Mouse (Mus musculus) liver, embryonic 14.5 days (tissue): ENCODE measurements at regions not wholly inside any gene's neighbourhood (a gene's known extent, or its start where the extent isn't known, plus 50 kb on each side); places are given as distances from the start of the nearest gene placed in this dataset.

Source experiments
- ATAC-seq: fragments of 200-750 bp; cut with Nextera tagmentation; 2 replicates; pipeline ENCODE4 v1.8.0; 2017; ENCODE audit warnings: moderate number of reproducible peaks, mild to moderate bottlenecking, moderate library complexity; ENCODE audit not compliant: insufficient read depth
- DNase-seq, 3 experiments: peaks; one replicate each; pipeline ENCODE4 v3.0.0-alpha.2; 2012 to 2013; ENCODE audit warnings: low read depth in 3 of 3, low spot score in 3 of 3
- H3K27ac ChIP-seq: fragments of 300-500 bp; sonication (generic); 2 replicates; pipeline ENCODE4 v1.5.1; 2014; ENCODE audit warnings: moderate library complexity, mild to moderate bottlenecking, control low read depth, inconsistent platforms
- H3K27me3 ChIP-seq: fragments of 300-500 bp; sonication (generic); 2 replicates; pipeline ENCODE4 v1.6.1; 2014; ENCODE audit warnings: mild to moderate bottlenecking, low read length, moderate library complexity; ENCODE audit not compliant: control insufficient read depth, insufficient read depth
- H3K36me3 ChIP-seq: fragments of 300-500 bp; sonication (generic); replicated peaks from 2 replicates; pipeline ENCODE4 v1.6.1; 2014; ENCODE audit warnings: low read depth; ENCODE audit not compliant: control insufficient read depth, insufficient read depth
- H3K4me1 ChIP-seq, 2 experiments: fragments of 200-500 bp in 1 of 2; fragments of 300-500 bp in 1 of 2; sonication (generic) in 1 of 2; replicated peaks; 2 replicates each; pipeline ENCODE4 v1.6.1; 2012 to 2014; ENCODE audit warnings: antibody characterized with exemption in 1 of 2, inconsistent platforms in 1 of 2, low read length in 1 of 2; ENCODE audit not compliant: control insufficient read depth in 2 of 2, insufficient read depth in 2 of 2
- H3K4me2 ChIP-seq: fragments of 300-500 bp; sonication (generic); 2 replicates; pipeline ENCODE4 v1.6.1; 2014; ENCODE audit warnings: low read depth, mild to moderate bottlenecking, control low read depth, moderate library complexity
- H3K4me3 ChIP-seq, 2 experiments: fragments of 200-500 bp in 1 of 2; fragments of 300-500 bp in 1 of 2; sonication (generic) in 1 of 2; 2 replicates each; pipeline ENCODE4 v1.5.1; 2012 to 2014; ENCODE audit warnings: low read depth in 2 of 2, low read length in 2 of 2, mild to moderate bottlenecking in 2 of 2, control low read depth in 1 of 2, inconsistent platforms in 1 of 2, moderate library complexity in 1 of 2; ENCODE audit not compliant: insufficient read depth in 1 of 2
- H3K9ac ChIP-seq: fragments of 300-500 bp; sonication (generic); replicated peaks from 2 replicates; pipeline ENCODE4 v1.6.1; 2014; ENCODE audit warnings: mild to moderate bottlenecking, control low read depth, moderate library complexity
- H3K9me3 ChIP-seq: fragments of 300-500 bp; sonication (generic); 2 replicates; pipeline ENCODE4 v1.6.1; 2016; ENCODE audit warnings: low read length, mixed read lengths; ENCODE audit not compliant: control insufficient read depth
- CTCF ChIP-seq: IDR thresholded peaks from 2 replicates; pipeline ENCODE4 v1.5.1; 2016; ENCODE audit warnings: antibody characterized with exemption, low read depth, control low read depth
- EP300 ChIP-seq: IDR thresholded peaks from 2 replicates; pipeline ENCODE4 v1.6.1; 2016; ENCODE audit warnings: antibody characterized with exemption, low read depth
- whole genome bisulfite sequencing: fragments of 180-500 bp; shearing (Covaris S2); extraction: QIAGEN DNeasy Blood & Tissue Kit; methylation state at CpG from one replicate; pipeline ENCODE4 v1.1.7; 2014; ENCODE audit not compliant: insufficient replicate concordance; 5-methylcytosine and 5-hydroxymethylcytosine counted together

DNA sequence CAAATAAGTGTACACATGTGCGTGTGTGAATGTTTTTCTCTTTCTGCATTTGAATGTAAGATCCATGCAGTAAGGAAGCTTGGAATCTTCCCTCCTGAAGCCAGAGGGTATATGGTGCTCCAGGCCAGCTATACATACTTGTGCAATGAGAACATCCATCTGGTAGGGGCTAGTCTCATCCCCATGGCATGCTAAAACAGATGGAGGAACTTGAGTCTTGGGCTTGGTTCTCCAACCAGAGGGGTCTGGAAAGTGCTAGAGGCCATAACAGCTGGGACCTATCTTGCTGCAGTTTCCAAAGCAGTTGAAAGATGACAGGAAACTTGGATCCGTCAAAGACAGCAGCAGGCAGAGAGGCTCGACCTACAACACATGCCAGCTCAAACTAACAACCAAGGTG, 275.9 kb downstream of the Tns1 start:
- Histone ChIP-seq H3K9ac (no peak overlapping the region), H3K4me3 (no peak overlapping the region), H3K4me1 (no peaks in the 10 kb centered on the region), H3K27ac (no peak overlapping the region), H3K36me3 (no peaks in the 10 kb centered on the region), H3K9me3 (no peaks in the 10 kb centered on the region), H3K27me3 (no peaks in the 10 kb centered on the region), H3K4me2 (no peak overlapping the region)
- DNase-seq: no peak
- ATAC-seq: no peak
- TF ChIP-seq EP300 (no peak), CTCF (no peak)
- 51% methylated on average over 3 of the region's 3 CpGs for WGBS

GRCm38 (mm10) chr1:73847126-73847525, 277.1 kb downstream of the Tns1 start:
- no peak for ATAC-seq
- Histone ChIP-seq H3K27me3 (no peaks in the 10 kb centered on the region), H3K27ac (no peak overlapping the region), H3K4me3 (no peak overlapping the region), H3K4me1 (no peaks in the 10 kb centered on the region), H3K36me3 (no peaks in the 10 kb centered on the region), H3K9me3 (no peaks in the 10 kb centered on the region), H3K9ac (no peak overlapping the region), H3K4me2 (no peak overlapping the region)
- DNase-seq: no peak
- TF ChIP-seq EP300 (no peak), CTCF (no peak)
- 52% methylated on average over 3 of the region's 3 CpGs for WGBS

- Histone ChIP-seq H3K36me3 (no peaks in the 10 kb centered on the region), H3K9me3 (no peaks in the 10 kb centered on the region), H3K27me3 (no peaks in the 10 kb centered on the region), H3K9ac (no peak overlapping the region), H3K4me2 (no peak overlapping the region), H3K27ac (no peak overlapping the region), H3K4me1 (no peaks in the 10 kb centered on the region), H3K4me3 (no peak overlapping the region)
- DNase-seq: no peak
- WGBS: 56% methylated on average over 5 of the region's 5 CpGs
- TF ChIP-seq CTCF (no peak), EP300 (no peak)
- no peak for ATAC-seq
These were observed 279.1 kb downstream of the Tns1 start for GRCm38 (mm10) chr1:73845115-73845514.

GRCm38 (mm10) chr1:73844574-73844973, 279.7 kb downstream of the Tns1 start:
- no peak overlapping the region for H3K27ac ChIP-seq
- ATAC-seq: no peak
- TF ChIP-seq EP300 (no peak), CTCF (no peak)
- no peak overlapping the region for H3K4me2 ChIP-seq
- H3K9me3 ChIP-seq: no peaks in the 10 kb centered on the region
- no peak overlapping the region for H3K9ac ChIP-seq
- WGBS: 55% methylated on average over 3 of the region's 3 CpGs
- H3K4me3 ChIP-seq: no peak overlapping the region
- no peak for DNase-seq
- no peaks in the 10 kb centered on the region for H3K27me3 ChIP-seq
- no peaks in the 10 kb centered on the region for H3K4me1 ChIP-seq
- no peaks in the 10 kb centered on the region for H3K36me3 ChIP-seq

- DNase-seq (no peak), ATAC-seq (no peak)
- H3K27me3 ChIP-seq: no peaks in the 10 kb centered on the region
- no peaks in the 10 kb centered on the region for H3K4me1 ChIP-seq
- H3K4me2 ChIP-seq: no peak overlapping the region
- no peak overlapping the region for H3K4me3 ChIP-seq
- no peak overlapping the region for H3K27ac ChIP-seq
- TF ChIP-seq CTCF: no peak
- no peak for TF ChIP-seq EP300
- 33% methylated on average over 2 of the region's 2 CpGs for WGBS
- no peaks in the 10 kb centered on the region for H3K36me3 ChIP-seq
- no peaks in the 10 kb centered on the region for H3K9me3 ChIP-seq
- no peak overlapping the region for H3K9ac ChIP-seq
These were observed 284.9 kb downstream of the Tns1 start for GRCm38 (mm10) chr1:73839351-73839750.

DNA sequence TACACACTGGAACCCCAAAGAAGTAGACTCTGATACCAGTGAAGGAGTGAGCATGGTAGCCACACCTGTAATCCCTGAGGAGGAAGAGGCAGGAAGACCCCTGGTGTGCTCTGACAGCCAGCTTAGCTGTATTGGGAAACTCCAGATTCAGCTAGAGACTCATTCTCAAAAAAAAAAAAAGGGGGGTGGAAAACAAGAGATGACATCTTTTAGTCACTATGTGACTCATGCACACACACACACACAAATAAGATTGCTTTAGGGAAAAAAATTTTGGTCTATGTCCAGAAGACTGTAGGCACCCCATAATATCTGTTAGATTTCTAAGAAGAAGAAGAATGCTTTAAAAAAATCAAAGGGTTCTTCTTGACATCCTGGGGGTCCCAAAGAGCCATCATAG, 287.6 kb downstream of the Tns1 start:
- Histone ChIP-seq H3K4me2 (no peak overlapping the region), H3K36me3 (no peaks in the 10 kb centered on the region), H3K4me3 (no peak overlapping the region), H3K27me3 (no peaks in the 10 kb centered on the region), H3K27ac (no peak overlapping the region), H3K4me1 (no peaks in the 10 kb centered on the region), H3K9me3 (no peaks in the 10 kb centered on the region), H3K9ac (no peak overlapping the region)
- ATAC-seq (no peak), DNase-seq (no peak)
- no peak for TF ChIP-seq CTCF
